Mouse (Mus musculus) embryonic facial prominence, embryonic 14.5 days (tissue): Measurements from ENCODE around the gene Fam219b. TPM values are rescaled to one million over a fixed set of nuclear protein-coding genes. Genes with fewer than 3 reads are reported as not detected.

Experiments used
- ATAC-seq: fragments of 200-750 bp; cut with Nextera tagmentation; 2 replicates; pipeline ENCODE4 v1.8.0; 2017; ENCODE audit warnings: low read depth, moderate number of reproducible peaks, moderate TSS enrichment
- DNase-seq: peaks from one replicate; pipeline ENCODE4 v3.0.0-alpha.2; 2015; ENCODE audit warnings: low spot score
- H3K27ac ChIP-seq: fragments of 300-500 bp; sonication (generic); replicated peaks from 2 replicates; pipeline ENCODE4 v1.5.1; 2014; ENCODE audit warnings: low read depth, mild to moderate bottlenecking, low read length, moderate library complexity
- H3K27me3 ChIP-seq: fragments of 300-500 bp; sonication (generic); replicated peaks from 2 replicates; pipeline ENCODE4 v1.6.1; 2014; ENCODE audit warnings: low read length; ENCODE audit not compliant: control insufficient read depth, insufficient read depth
- H3K36me3 ChIP-seq: fragments of 300-500 bp; sonication (generic); 2 replicates; pipeline ENCODE4 v1.6.1; 2014; ENCODE audit warnings: low read length, mixed read lengths; ENCODE audit not compliant: control insufficient read depth, insufficient read depth
- H3K4me1 ChIP-seq: fragments of 300-500 bp; sonication (generic); 2 replicates; pipeline ENCODE4 v1.6.1; 2014; ENCODE audit warnings: antibody characterized with exemption, low read length; ENCODE audit not compliant: control insufficient read depth, insufficient read depth
- H3K4me2 ChIP-seq: fragments of 300-500 bp; sonication (generic); 2 replicates; pipeline ENCODE4 v1.6.1; 2014; ENCODE audit warnings: low read depth, mild to moderate bottlenecking, low read length, moderate library complexity, mixed read lengths
- H3K4me3 ChIP-seq: fragments of 300-500 bp; sonication (generic); 2 replicates; pipeline ENCODE4 v1.5.1; 2014; ENCODE audit warnings: low read depth, mild to moderate bottlenecking, low read length
- H3K9ac ChIP-seq: fragments of 300-500 bp; sonication (generic); 2 replicates; pipeline ENCODE4 v1.6.1; 2014; ENCODE audit warnings: low read depth, mild to moderate bottlenecking, low read length, moderate library complexity, mixed read lengths
- H3K9me3 ChIP-seq: fragments of 300-500 bp; sonication (generic); 2 replicates; pipeline ENCODE4 v1.6.1; 2016; ENCODE audit warnings: low read length; ENCODE audit not compliant: control insufficient read depth
- WGBS: fragments of 180-500 bp; shearing (Covaris S2); extraction: QIAGEN DNeasy Blood & Tissue Kit; methylation state at CpG from one replicate; pipeline ENCODE4 v1.1.7; 2014; 5-methylcytosine and 5-hydroxymethylcytosine counted together
- polyA plus RNA-seq: library from polyadenylated mRNA; unstranded; fragments of >200 nt; fragmentation: Nextera tagmentation; extraction: Ambion mirVana; gene quantifications from 2 replicates; pipeline ENCODE4 v1.2.1, GENCODE M21; 2014

Gene Fam219b
- polyA plus RNA-seq, 1 experiment from 2014 or later: 21.1 TPM

DNA sequence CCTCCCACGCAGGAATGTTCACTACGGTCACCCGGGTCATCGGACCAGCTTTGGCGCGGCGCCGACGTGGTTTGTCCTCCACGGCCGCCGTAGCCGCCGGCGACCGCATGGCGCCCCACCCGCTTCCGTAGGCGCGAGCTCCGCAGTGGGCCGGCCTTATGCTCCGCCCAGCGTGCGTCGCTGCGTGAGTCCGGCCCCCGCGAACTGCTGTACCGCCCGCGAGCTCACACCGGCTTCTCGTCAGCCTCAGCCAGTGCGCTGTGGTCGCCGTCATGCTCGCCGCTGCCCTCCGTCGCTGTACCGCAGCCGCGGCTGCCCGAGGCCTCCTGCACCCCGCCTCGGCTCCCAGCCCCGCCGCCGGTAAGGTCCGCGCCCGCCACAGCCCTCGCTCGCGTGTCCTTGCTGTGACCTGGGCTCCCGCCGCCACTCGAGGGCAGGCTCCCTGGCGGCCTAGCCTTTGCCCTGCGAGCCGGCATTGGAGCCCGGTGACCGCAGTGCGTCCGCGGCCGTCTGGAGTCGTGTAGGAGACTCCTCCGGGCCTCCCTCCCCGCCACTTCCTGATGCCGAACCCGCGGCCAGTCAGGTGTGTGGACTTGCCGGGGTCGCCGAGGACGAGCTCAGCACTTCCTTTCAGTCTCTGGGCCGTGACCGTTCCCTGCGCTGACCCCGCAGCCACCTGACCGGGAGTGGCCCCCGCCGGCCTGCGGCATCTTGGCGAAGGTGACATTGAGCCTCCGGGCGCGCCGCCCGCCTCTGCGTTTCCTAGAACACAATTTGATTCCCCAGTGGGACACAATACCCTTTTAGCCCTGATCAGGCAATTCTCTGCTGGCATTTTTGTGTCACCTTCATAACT, 16.0 kb upstream of the Fam219b start, which contains the start of gene Cox5a:
Gene Cox5a, plus strand, starts transcription at position 219 of the 856 bp plus-strand sequence.
- peak within 1 kb of the TSS; percentile 80 for H3K27ac ChIP-seq
- no peaks in the 10 kb centered on the region for H3K9me3 ChIP-seq
- DNase-seq (peak; percentile 98), ATAC-seq (peak; percentile 98)
- H3K4me1 ChIP-seq: peaks cover 8% of the 10 kb centered on the region
- H3K4me2 ChIP-seq: peak within 1 kb of the TSS; percentile 76
- H3K27me3 ChIP-seq: no peaks in the 10 kb centered on the region
- H3K9ac ChIP-seq: peak within 1 kb of the TSS; percentile 96
- no peaks in the 10 kb centered on the region for H3K36me3 ChIP-seq
- H3K4me3 ChIP-seq: peak within 1 kb of the TSS; percentile 95
- WGBS: 0% methylated on average over 71 of the region's 95 CpGs

DNA sequence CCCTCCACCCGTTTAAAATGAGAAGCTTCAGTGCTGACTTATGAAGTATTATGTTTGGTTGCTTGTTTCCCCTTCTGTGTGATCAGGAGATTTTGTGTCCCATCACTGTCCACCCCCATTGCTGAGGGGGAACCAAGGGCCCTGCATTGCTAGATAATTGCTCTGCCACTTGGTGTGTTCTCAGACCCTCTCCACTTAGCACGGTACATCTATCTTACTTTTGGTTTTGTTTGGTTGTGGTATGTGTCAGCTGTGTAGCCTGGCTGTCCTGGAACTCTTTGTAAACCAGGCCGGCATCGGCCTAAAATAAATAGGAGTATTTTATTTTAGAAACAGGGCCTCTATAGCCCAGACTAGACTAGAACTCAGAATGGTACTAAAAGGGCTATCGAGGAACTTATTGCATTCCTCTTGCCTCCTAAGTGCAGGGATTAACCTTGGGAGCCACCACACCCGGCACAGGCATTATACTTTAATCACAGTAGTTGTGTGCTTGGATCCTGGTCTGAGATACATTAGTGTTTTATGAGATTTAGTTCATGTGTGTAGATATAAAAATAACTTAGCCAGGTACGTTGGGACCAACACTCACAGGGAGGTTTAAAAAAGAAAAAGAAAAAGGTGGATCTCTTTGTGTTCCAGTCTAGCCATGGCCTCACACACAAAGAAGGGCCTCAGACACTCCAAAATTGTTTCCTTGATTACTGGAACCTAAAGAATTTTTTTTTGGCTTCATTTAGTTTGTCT, 15.0 kb upstream of the Fam219b start:
- no peak for ATAC-seq
- Histone ChIP-seq H3K9me3 (no peaks in the 10 kb centered on the region), H3K27me3 (no peaks in the 10 kb centered on the region), H3K9ac (peak overlapping the region; percentile 96), H3K4me2 (peak overlapping the region; percentile 76), H3K4me1 (peaks cover 8% of the 10 kb centered on the region), H3K4me3 (peak overlapping the region; percentile 95), H3K36me3 (no peaks in the 10 kb centered on the region), H3K27ac (0 out of 2 replicates have a peak overlapping the region, but pooled peaks have one; percentile 13)
- no peak for DNase-seq
- WGBS: 37% methylated on average over 7 of the region's 7 CpGs

GRCm38 (mm10) chr9:57522861-57523246, 14.5 kb upstream of the Fam219b start:
- H3K4me3 ChIP-seq: no peak overlapping the region
- WGBS: 81% methylated on average over 4 of the region's 4 CpGs
- H3K27me3 ChIP-seq: no peaks in the 10 kb centered on the region
- ATAC-seq: no peak
- no peak for DNase-seq
- peaks cover 8% of the 10 kb centered on the region for H3K4me1 ChIP-seq
- H3K9me3 ChIP-seq: no peaks in the 10 kb centered on the region
- H3K4me2 ChIP-seq: peak overlapping the region; percentile 76
- no peak overlapping the region for H3K27ac ChIP-seq
- no peaks in the 10 kb centered on the region for H3K36me3 ChIP-seq
- no peak overlapping the region for H3K9ac ChIP-seq

DNA sequence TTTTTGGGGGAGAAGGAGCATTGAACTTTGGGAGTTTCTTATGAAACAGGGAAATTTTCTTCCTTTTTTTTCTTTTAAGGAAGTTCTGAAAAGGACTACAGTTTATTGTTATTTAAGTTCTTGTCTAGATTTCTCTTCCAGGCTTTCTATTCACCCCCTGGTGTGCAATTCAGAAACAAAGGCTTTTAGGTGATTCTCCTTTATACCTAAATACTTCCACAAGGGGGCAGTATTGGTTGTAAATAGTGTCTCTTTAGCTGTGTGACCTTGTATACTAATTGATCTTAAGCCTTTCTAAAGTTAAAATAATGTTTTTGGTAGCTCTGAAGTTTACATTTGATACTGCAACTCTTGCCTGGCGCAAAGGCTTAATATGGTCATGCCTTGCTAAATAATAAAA, 13.6 kb upstream of the Fam219b start:
- WGBS: 80% methylated on average over 1 of the region's 1 CpGs
- Histone ChIP-seq H3K9ac (no peak overlapping the region), H3K9me3 (no peaks in the 10 kb centered on the region), H3K36me3 (peaks cover 2% of the 10 kb centered on the region; the same call in 1 of the 2 replicates), H3K4me2 (no peak overlapping the region), H3K27me3 (no peaks in the 10 kb centered on the region), H3K4me1 (peaks cover 8% of the 10 kb centered on the region), H3K27ac (no peak overlapping the region), H3K4me3 (no peak overlapping the region)
- no peak for ATAC-seq
- peak; percentile 77 for DNase-seq

GRCm38 (mm10) chr9:57524439-57524838, 12.9 kb upstream of the Fam219b start:
- no peaks in the 10 kb centered on the region for H3K27me3 ChIP-seq
- no peak overlapping the region for H3K4me2 ChIP-seq
- peaks cover 8% of the 10 kb centered on the region for H3K4me1 ChIP-seq
- H3K4me3 ChIP-seq: no peak overlapping the region
- H3K36me3 ChIP-seq: peaks cover 9% of the 10 kb centered on the region; the same call in 1 of the 2 replicates
- no peak overlapping the region for H3K9ac ChIP-seq
- no peak overlapping the region for H3K27ac ChIP-seq
- DNase-seq: no peak
- ATAC-seq: no peak
- H3K9me3 ChIP-seq: no peaks in the 10 kb centered on the region

GRCm38 (mm10) chr9:57525516-57525915, 11.8 kb upstream of the Fam219b start:
- Histone ChIP-seq H3K4me1 (peaks cover 8% of the 10 kb centered on the region), H3K9ac (no peak overlapping the region), H3K36me3 (peaks cover 19% of the 10 kb centered on the region), H3K4me2 (no peak overlapping the region), H3K27me3 (no peaks in the 10 kb centered on the region), H3K27ac (no peak overlapping the region), H3K4me3 (no peak overlapping the region), H3K9me3 (no peaks in the 10 kb centered on the region)
- WGBS: 84% methylated on average over 2 of the region's 2 CpGs
- ATAC-seq (no peak), DNase-seq (no peak)

- no peak for ATAC-seq
- H3K27me3 ChIP-seq: no peaks in the 10 kb centered on the region
- H3K4me2 ChIP-seq: no peak overlapping the region
- no peak for DNase-seq
- peaks cover 26% of the 10 kb centered on the region for H3K36me3 ChIP-seq
- no peak overlapping the region for H3K27ac ChIP-seq
- H3K9me3 ChIP-seq: no peaks in the 10 kb centered on the region
- no peak overlapping the region for H3K9ac ChIP-seq
- H3K4me3 ChIP-seq: no peak overlapping the region
- H3K4me1 ChIP-seq: peaks cover 8% of the 10 kb centered on the region
Observed at GRCm38 (mm10) chr9:57526435-57526834, 10.9 kb upstream of the Fam219b start.

- no peak overlapping the region for H3K4me2 ChIP-seq
- H3K27ac ChIP-seq: no peak overlapping the region
- DNase-seq (no peak), ATAC-seq (no peak)
- H3K4me1 ChIP-seq: no peaks in the 10 kb centered on the region
- H3K9ac ChIP-seq: no peak overlapping the region
- H3K9me3 ChIP-seq: no peaks in the 10 kb centered on the region
- H3K36me3 ChIP-seq: peaks cover 59% of the 10 kb centered on the region
- H3K4me3 ChIP-seq: no peak overlapping the region
- 79% methylated on average over 1 of the region's 1 CpGs for WGBS
- H3K27me3 ChIP-seq: no peaks in the 10 kb centered on the region
Observed at GRCm38 (mm10) chr9:57531946-57532345, 5.4 kb upstream of the Fam219b start.
